Mouse (Mus musculus): ENCODE measurements around the gene Ephb1.

The Ephb1 gene

DNA sequence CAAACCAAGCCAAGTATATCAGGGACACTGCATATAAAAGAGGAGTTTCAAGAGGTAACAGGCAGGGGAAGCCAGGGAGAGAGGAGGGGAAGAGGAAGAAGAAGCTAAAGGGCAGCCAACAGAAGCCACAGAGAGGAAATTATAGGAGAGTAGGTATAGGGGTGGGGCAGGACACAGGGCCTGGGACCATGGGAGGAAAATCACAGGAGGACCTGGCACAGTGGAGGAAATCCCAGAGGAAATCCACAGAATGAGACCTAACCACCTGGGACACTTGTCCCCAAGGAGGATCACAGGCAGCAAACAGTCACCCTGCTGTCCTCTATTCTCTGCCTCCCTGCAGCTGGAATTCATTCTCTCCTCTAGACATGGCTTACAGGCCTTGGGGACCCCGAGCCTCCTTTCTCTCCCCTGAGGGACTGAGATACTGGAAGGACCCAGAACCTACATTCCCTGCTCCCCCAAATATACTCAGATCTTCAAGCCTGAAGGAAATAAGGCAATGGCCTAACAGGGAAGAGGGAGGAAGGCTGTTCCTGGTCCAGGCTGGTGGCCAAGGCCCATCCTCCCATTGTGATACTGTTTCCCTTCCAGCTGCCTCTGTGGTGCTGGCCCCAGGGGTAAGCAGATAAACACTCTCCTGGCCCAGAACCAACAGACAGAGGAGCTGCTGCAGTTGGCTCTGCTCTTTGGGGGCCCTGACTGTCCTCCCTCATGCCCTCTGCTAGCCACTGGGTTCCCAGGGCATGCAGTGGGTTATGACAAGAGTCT, 47.7 kb downstream of the Ephb1 start:
- DNase-seq (ENCODE audit: low read depth) = no peak

- DNase-seq (ENCODE audit: low read depth) = no peak
Measured at GRCm38 (mm10) chr9:102305432-102306100, 48.9 kb downstream of the Ephb1 start.

- DNase-seq (ENCODE audit: low read depth) = no peak
Measured at GRCm38 (mm10) chr9:102304796-102305195, 49.7 kb downstream of the Ephb1 start.

DNA sequence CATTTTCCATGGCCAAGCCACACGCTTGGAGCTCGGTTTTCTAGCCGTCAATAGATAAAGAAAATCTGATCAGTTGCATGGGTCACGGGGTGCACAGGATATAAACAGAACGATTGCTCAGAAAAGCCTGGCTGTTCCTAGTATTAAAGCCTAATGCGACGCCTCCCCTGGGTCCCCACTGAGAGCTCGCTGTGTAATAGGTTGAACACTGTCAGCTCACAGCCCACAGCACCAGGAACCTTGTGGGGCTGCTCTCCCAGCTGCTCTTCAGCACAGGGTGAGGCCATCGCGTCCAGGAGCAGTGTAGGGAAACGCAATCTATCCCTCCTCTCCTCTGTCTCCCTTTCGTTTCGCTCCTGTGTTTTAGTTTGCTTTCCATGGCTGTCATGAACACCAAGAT, 50.6 kb downstream of the Ephb1 start:
- DNase-seq (ENCODE audit: low read depth) = no peak

DNA sequence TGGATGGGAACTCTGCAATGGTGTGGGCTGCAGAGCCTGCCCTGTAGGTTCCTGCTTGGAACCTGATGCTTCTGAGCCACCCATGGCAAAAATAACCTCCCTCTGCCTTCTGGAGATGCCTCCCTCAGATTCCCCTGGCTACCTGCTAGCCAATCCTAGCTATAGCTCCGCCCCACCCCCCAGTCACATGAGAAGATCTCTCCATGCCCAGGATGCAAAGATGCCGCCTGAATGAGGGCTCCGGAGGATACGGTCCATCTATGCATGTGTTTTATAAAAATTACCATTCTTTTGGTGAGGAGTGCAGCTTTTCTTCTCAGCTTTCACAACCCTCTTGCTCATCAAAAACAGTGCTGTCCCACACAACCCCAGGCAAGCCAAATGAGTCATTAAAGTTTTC, 53.5 kb downstream of the Ephb1 start:
- DNase-seq (ENCODE audit: low read depth) = no peak

DNA sequence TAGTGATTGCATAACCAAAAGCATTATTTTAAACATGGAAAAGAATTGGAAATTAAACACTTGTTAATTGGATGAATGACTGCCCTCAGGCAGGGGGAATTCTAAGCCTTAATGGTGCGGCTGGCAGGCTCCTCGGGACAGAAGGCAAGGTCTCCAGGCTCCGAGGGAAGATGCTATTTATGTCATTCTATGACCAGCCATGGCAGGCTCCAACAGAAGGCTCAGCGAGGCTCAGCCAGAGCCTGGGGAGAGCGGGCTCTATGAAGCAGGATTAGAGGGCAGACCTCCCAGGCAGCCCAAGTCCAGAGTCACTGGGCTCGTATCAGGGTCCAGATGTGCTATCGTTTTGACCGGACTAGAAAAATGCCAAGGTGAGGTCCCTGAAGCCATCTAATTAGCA, 55.8 kb downstream of the Ephb1 start:
- no peak for DNase-seq (ENCODE audit: low read depth)

- DNase-seq (ENCODE audit: low read depth) = no peak
Measured at GRCm38 (mm10) chr9:102297986-102298385, 56.5 kb downstream of the Ephb1 start.

DNA sequence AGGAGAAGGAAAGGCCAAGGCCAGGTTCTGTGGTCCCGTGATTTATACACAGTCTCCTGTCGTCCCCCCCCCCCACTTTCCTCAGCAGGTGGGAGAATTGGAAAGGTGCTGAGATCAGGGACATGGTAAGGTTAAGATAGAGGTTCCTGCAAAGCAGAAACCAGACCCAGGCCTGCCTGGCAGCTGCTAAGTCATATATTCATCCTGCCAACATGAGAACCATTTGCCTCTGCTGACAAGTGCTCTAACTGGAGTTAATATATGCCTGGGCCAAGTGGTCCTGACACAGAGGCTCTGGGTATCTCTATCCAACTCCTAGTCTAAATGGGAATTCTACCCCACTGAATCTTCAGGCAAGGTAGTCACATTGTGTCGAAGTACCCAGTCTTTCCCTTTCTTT, 57.3 kb downstream of the Ephb1 start:
- DNase-seq (ENCODE audit: low read depth) = no peak

GRCm38 (mm10) chr9:102293605-102294004, 60.9 kb downstream of the Ephb1 start:
- no peak for DNase-seq (ENCODE audit: low read depth)

- no peak for DNase-seq (ENCODE audit: low read depth)
Measured at GRCm38 (mm10) chr9:102291230-102291629, 63.3 kb downstream of the Ephb1 start.

DNA sequence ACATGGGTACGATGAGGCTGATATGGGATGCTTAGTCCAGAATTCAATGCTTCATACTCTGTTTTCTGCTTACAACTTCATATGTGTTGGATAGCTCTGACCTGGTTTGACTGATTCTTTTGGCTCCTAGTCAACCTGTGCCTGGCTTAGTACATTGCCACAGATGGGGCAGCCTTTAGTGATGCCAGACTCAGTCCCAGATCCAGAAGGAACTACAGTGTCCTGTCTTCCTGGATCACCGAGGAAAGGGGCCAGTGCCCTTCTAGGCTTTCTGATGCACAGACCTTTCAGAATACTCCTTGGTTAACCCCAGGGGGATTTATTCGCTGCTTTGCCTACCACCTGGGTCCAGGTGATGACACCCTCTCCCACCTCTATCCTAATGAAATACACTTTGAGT, 66.1 kb downstream of the Ephb1 start:
- no peak for DNase-seq (ENCODE audit: low read depth)

GRCm38 (mm10) chr9:102275931-102276330, 78.6 kb downstream of the Ephb1 start:
- DNase-seq (ENCODE audit: low read depth) = no peak

DNA sequence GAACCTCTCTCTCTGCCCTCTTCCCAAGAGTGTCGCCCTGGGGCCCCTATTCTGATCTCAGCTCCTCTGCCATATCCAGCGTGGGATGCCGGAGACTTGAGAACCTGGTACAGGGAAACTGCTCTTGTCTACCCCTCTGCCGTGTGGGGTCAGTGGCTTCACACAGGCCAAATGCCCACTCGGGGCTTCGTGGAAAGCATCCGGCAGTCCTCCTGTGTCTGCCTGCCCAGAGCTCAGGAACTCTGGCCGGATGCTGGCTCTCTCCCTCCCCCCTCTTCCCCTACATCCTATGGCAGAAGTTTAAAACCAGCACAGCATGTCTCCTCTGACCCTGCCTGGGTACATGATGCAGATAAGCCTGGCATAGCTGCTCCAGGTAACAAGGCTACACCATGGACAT, 80.5 kb downstream of the Ephb1 start:
- no peak for DNase-seq (ENCODE audit: low read depth)

- DNase-seq (ENCODE audit: low read depth) = no peak
Measured at GRCm38 (mm10) chr9:102273469-102273808, 81.1 kb downstream of the Ephb1 start.

GRCm38 (mm10) chr9:102272731-102273468, 81.6 kb downstream of the Ephb1 start:
- no peak for DNase-seq (ENCODE audit: low read depth)

DNA sequence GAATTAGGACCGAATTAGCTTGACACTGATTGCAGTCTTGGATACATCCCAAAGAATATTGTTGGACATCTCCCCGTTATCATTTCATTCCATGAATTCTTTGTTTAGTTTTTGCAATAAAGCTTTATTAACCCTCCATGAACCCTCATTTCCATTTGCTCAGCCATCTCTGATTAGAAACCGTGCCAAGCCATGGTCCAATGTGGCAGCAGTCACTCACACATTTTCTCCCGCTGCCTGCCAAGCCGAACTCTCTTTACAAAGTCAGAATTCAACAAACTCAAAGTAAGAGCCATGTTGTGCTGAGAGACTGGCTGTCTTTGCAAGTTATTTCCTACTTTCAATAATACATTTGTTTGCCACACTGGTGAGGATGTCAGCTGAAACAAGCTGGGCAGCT, 84.0 kb downstream of the Ephb1 start:
- no peak for DNase-seq (ENCODE audit: low read depth)

DNA sequence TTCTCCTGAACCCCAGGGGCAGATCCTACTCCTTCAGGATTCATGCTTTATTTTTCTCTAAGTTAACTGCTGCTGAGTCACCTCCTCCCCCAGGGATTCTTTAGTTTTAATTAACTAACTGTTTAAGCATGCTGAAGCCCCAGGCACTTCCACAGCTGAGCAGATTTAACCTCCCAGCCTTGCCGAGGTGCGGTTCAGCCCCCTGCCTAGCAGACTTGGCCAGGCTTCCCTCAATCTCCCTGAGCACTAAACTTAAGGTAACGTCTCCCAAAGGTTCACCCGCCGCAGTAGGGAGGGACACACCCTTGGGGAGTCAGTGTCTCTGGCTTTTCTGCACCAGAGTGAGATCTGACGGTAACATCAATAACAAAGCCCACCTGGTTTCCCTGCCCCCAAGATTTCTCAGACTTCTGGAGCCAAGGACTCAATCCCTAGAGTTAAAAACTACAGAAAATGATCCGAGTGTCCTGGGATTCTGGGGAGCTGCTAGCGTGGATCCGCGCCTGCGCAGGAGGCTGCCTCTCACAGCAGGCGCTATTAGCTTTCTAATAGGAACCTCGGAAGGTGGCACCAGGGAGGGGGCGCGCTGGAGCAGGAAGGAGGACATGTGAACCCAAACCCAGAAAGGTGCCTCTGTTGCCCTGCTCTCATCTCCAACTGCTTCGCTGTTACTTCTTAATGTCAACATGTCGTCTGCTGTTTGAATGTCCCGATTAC, 87.0 kb downstream of the Ephb1 start:
- DNase-seq (ENCODE audit: low read depth) = no peak

DNA sequence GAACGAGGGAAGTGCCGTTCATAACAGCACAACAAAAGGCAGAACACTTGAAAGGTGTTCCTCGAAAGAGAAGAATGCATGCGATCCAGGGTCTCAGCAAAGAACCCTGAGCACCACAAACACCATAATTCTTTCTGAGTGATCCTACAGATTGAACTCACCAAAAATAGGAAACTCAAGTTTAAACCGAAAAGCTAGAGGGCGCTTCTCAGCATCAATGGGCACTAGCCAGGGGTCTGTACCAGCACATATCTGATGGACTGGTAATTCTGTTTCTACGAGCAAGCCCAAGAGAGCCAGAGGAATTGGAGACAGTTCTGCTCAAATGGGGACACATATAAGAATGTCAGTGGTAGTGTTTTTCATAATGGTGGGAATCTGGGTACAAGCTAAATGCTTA, 90.7 kb downstream of the Ephb1 start:
- no peak for DNase-seq (ENCODE audit: low read depth)

GRCm38 (mm10) chr9:102262100-102262501, 92.4 kb downstream of the Ephb1 start:
- no peak for DNase-seq (ENCODE audit: low read depth)

GRCm38 (mm10) chr9:102261511-102261910, 93.0 kb downstream of the Ephb1 start:
- no peak for DNase-seq (ENCODE audit: low read depth)

GRCm38 (mm10) chr9:102256407-102256806, 98.1 kb downstream of the Ephb1 start:
- DNase-seq (ENCODE audit: low read depth) = no peak

DNA sequence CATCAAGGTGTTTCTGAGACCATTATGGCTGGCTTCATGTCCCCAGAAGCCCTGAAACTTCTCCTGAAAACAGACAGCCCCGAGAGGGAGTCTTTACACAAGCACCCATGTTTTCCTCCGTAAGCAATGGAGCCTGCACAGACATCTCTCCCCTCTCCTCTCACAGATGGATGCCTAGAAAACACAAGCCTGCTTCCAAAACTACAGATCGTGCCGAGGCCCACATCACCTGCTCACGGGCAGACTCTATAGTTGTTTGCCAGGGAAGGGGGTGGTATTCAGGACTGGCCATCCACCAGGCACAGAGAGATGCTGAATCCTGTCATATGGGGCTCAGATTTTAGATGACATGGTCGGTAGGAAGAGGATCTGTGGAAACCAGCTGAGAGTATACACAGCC, 98.7 kb downstream of the Ephb1 start:
- DNase-seq (ENCODE audit: low read depth) = no peak

All from c-Kit-positive CD71-positive TER-119-negative erythroid progenitor cells, embryonic 14.5 days (primary cell).